Mouse (Mus musculus): Measurements from ENCODE around the gene Cxcl14. TPM values are rescaled to one million over a fixed set of nuclear protein-coding genes. Genes with fewer than 3 reads are reported as not detected.
A peak's percentile ranks its signal among the peaks of the same experiment; 100 is the strongest.

Cxcl14 gene
- total and polyA plus RNA-seq, 3 experiments, result not detected

DNA sequence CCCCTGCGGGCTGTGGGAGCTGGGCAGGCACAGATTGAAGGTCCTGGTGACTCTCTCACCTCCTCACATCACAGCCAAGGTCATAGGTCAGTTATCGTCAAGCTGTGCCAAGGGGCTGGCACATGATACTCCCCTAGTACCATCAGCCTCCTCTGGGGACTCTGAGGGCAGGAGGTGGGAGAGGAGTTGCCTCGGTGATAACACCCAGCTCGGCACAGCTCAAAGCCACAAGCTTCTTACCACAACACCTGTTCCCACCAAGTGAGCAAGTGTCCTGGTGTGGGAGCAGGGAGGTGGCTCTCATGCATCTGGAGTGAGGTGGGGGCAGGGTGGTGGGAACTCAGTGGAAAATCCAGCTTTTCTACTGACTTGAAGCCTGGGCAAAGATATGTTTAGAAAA, 34.1 kb downstream of the Cxcl14 start:
- Histone ChIP-seq H3K27ac (ENCODE audit: insufficient read depth, low read depth) (no peak overlapping the region), H3K4me1 (ENCODE audit: control insufficient read depth in 1 of 2, insufficient read depth in 2 of 2) (peaks cover 6 to 11% of the 10 kb centered on the region in 2 experiments; a peak in 2 of 4 replicates), H3K4me2 (ENCODE audit: insufficient read depth, low read depth, poor library complexity, severe bottlenecking) (no peak overlapping the region), H3K79me2 (replicated peaks; ENCODE audit: control insufficient read depth, extremely low read depth, insufficient read depth, poor library complexity, severe bottlenecking) (no peaks in the 10 kb centered on the region), H3K4me3 (replicated peaks in 1 of 3; ENCODE audit: low read depth in 2 of 3, low read length in 2 of 3, poor library complexity in 1 of 3) (no peak overlapping the region), H3K9ac (ENCODE audit: insufficient read depth, low read depth) (no peak overlapping the region), H3K9me3 (replicated peaks; ENCODE audit: low read length) (peaks cover 13% of the 10 kb centered on the region), H3K27me3 (replicated peaks) (peaks cover 7% of the 10 kb centered on the region), H3K36me3 (replicated peaks in 1 of 2; ENCODE audit: control insufficient read depth in 1 of 2, insufficient read depth in 1 of 2, low read length in 1 of 2) (no peaks in the 10 kb centered on the region)
- TF ChIP-seq PAX5 (IDR thresholded peaks at IDR 0.05; ENCODE audit: low read length) (no peak), MEF2A (IDR thresholded peaks at IDR 0.05; ENCODE audit: borderline replicate concordance, low read depth, low read length) (no peak), POLR2A (IDR thresholded peaks at IDR 0.05; ENCODE audit: low read depth, low read length) (no peak), NELFE (IDR thresholded peaks at IDR 0.05; ENCODE audit: low read depth, low read length) (no peak), MYC (IDR thresholded peaks at IDR 0.05; ENCODE audit: low read depth, low read length) (no peak), ZMIZ1 (IDR thresholded peaks at IDR 0.05; ENCODE audit: low read depth, low read length) (no peak), MXI1 (IDR thresholded peaks at IDR 0.05; ENCODE audit: low read depth, low read length) (no peak), USF2 (conservative IDR thresholded peaks at IDR 0.05; ENCODE audit: low read depth, low read length) (no peak), NRF1 (IDR thresholded peaks at IDR 0.05; ENCODE audit: low read depth, low read length) (no peak), SIN3A (IDR thresholded peaks at IDR 0.05; ENCODE audit: low read length) (no peak), CTCF (conservative IDR thresholded peaks at IDR 0.05 in 1 of 2, IDR thresholded peaks at IDR 0.05 in 1 of 2; ENCODE audit: low read depth in 2 of 2, low read length in 2 of 2) (no peak), CHD2 (IDR thresholded peaks at IDR 0.05; ENCODE audit: low read length) (no peak), POLR2AphosphoS2 (IDR thresholded peaks at IDR 0.05; ENCODE audit: low read depth, low read length) (no peak)
- dilution Hi-C loops (cut with MboI; ENCODE audit: extremely low pct_ligation_motif_present, extremely low pct_unique_long_range_greater_than_20kb, low sequenced_read_pairs), result no loop called here
- DNase-seq (ENCODE audit: extremely low read depth), result peak; percentile 21
- in situ Hi-C loops (cut with MboI; ENCODE audit: low pct_ligation_motif_present, low pct_unique_long_range_greater_than_20kb, low sequenced_read_pairs), result no loop called here

GRCm38 (mm10) chr13:56260344-56260780, 36.0 kb downstream of the Cxcl14 start:
- in situ Hi-C loops (cut with MboI; ENCODE audit: low pct_ligation_motif_present, low pct_unique_long_range_greater_than_20kb, low sequenced_read_pairs), result no loop called here
- Histone ChIP-seq H3K4me1 (ENCODE audit: control insufficient read depth in 1 of 2, insufficient read depth in 2 of 2) (peaks cover 6 to 11% of the 10 kb centered on the region in 2 experiments; a peak in 2 of 4 replicates), H3K27ac (ENCODE audit: insufficient read depth, low read depth) (no peak overlapping the region), H3K4me2 (ENCODE audit: insufficient read depth, low read depth, poor library complexity, severe bottlenecking) (no peak overlapping the region), H3K27me3 (replicated peaks) (peaks cover 16% of the 10 kb centered on the region), H3K9ac (ENCODE audit: insufficient read depth, low read depth) (no peak overlapping the region), H3K4me3 (replicated peaks in 1 of 3; ENCODE audit: low read depth in 2 of 3, low read length in 2 of 3, poor library complexity in 1 of 3) (no peak overlapping the region), H3K79me2 (replicated peaks; ENCODE audit: control insufficient read depth, extremely low read depth, insufficient read depth, poor library complexity, severe bottlenecking) (no peaks in the 10 kb centered on the region), H3K9me3 (replicated peaks; ENCODE audit: low read length) (peaks cover 11% of the 10 kb centered on the region), H3K36me3 (replicated peaks in 1 of 2; ENCODE audit: control insufficient read depth in 1 of 2, insufficient read depth in 1 of 2, low read length in 1 of 2) (no peaks in the 10 kb centered on the region)
- dilution Hi-C loops (cut with MboI; ENCODE audit: extremely low pct_ligation_motif_present, extremely low pct_unique_long_range_greater_than_20kb, low sequenced_read_pairs), result no loop called here
- no peak for DNase-seq (ENCODE audit: extremely low read depth)
- TF ChIP-seq UBTF (IDR thresholded peaks at IDR 0.05; ENCODE audit: low read depth, low read length) (no peak), TBP (conservative IDR thresholded peaks at IDR 0.05; ENCODE audit: low read depth, low read length) (no peak)

DNA sequence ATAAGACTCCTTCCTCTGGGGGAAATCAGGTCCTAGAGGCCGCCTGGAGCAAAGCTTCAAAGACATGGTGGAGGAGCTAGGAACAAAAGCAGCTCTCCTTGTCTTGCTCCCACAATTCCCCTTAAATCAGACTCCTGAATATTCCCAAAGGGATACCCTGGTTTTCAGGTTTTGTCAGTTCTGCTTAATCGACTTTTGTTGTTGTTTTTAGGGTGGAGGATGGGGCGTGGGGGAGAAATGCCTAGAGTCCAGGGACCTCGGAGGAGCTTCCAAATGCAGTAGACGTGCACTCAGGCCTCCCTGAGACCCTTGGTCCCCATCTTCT, 36.5 kb downstream of the Cxcl14 start:
- dilution Hi-C loops (cut with MboI; ENCODE audit: extremely low pct_ligation_motif_present, extremely low pct_unique_long_range_greater_than_20kb, low sequenced_read_pairs) (no loop called here), in situ Hi-C loops (cut with MboI; ENCODE audit: low pct_ligation_motif_present, low pct_unique_long_range_greater_than_20kb, low sequenced_read_pairs) (no loop called here)
- TF ChIP-seq SMC3 (IDR thresholded peaks at IDR 0.05; ENCODE audit: low read depth, low read length), result no peak
- no peak for TF ChIP-seq CHD2 (IDR thresholded peaks at IDR 0.05; ENCODE audit: low read length)
- no peak for TF ChIP-seq USF1 (IDR thresholded peaks at IDR 0.05; ENCODE audit: low read depth, low read length)
- TF ChIP-seq POLR2A (IDR thresholded peaks at IDR 0.05; ENCODE audit: low read depth, low read length), result no peak
- no peak for TF ChIP-seq JUND (conservative IDR thresholded peaks at IDR 0.05; ENCODE audit: low read depth, low read length)
- TF ChIP-seq GABPA (IDR thresholded peaks at IDR 0.05; ENCODE audit: insufficient replicate concordance, low read depth, low read length), result no peak
- TF ChIP-seq HCFC1 (IDR thresholded peaks at IDR 0.05; ENCODE audit: low read depth, low read length), result no peak
- TF ChIP-seq EP300 (IDR thresholded peaks at IDR 0.05; ENCODE audit: low read length), result no peak
- TF ChIP-seq SIN3A (IDR thresholded peaks at IDR 0.05; ENCODE audit: low read length), result no peak
- no peak for TF ChIP-seq MEF2A (IDR thresholded peaks at IDR 0.05; ENCODE audit: borderline replicate concordance, low read depth, low read length)
- no peak for TF ChIP-seq MAZ (IDR thresholded peaks at IDR 0.05; ENCODE audit: low read depth, low read length)
- H3K4me2 ChIP-seq (ENCODE audit: insufficient read depth, low read depth, poor library complexity, severe bottlenecking), result no peak overlapping the region
- DNase-seq (ENCODE audit: extremely low read depth), result no peak
- peaks cover 8% of the 10 kb centered on the region for H3K9me3 ChIP-seq (replicated peaks; ENCODE audit: low read length)
- H3K4me1 ChIP-seq (ENCODE audit: control insufficient read depth in 1 of 2, insufficient read depth in 2 of 2), result peaks cover 6 to 11% of the 10 kb centered on the region in 2 experiments; a peak in 2 of 4 replicates
- H3K27me3 ChIP-seq (replicated peaks), result peaks cover 19% of the 10 kb centered on the region
- no peak overlapping the region for H3K4me3 ChIP-seq (replicated peaks in 1 of 3; ENCODE audit: low read depth in 2 of 3, low read length in 2 of 3, poor library complexity in 1 of 3)
- H3K36me3 ChIP-seq (replicated peaks in 1 of 2; ENCODE audit: control insufficient read depth in 1 of 2, insufficient read depth in 1 of 2, low read length in 1 of 2), result no peaks in the 10 kb centered on the region
- no peak overlapping the region for H3K27ac ChIP-seq (ENCODE audit: insufficient read depth, low read depth)
- H3K9ac ChIP-seq (ENCODE audit: insufficient read depth, low read depth), result no peak overlapping the region
- H3K79me2 ChIP-seq (replicated peaks; ENCODE audit: control insufficient read depth, extremely low read depth, insufficient read depth, poor library complexity, severe bottlenecking), result no peaks in the 10 kb centered on the region

Data from CH12.LX (cell line).